Mouse (Mus musculus): ENCODE results near the gene Hmgcs2. TPM values are rescaled to one million over a fixed set of nuclear protein-coding genes. Genes with fewer than 3 reads are reported as not detected.

Gene Hmgcs2
- total and polyA plus RNA-seq, 3 experiments = 8.1 to 12.9 (median 9.4) TPM

- H3K4me1 ChIP-seq (ENCODE audit: control insufficient read depth, insufficient read depth, low read length) = peaks cover 3% of the 10 kb centered on the region
- H3K79me2 ChIP-seq (replicated peaks; ENCODE audit: control insufficient read depth, insufficient read depth, low read length) = no peaks in the 10 kb centered on the region
- intact Hi-C loops (cut with DNase I) = no loop called here
- no peak for DNase-seq
- H3K36me3 ChIP-seq (ENCODE audit: control insufficient read depth, insufficient read depth, low read length) = no peaks in the 10 kb centered on the region
- no peak for TF ChIP-seq POLR2A (IDR thresholded peaks at IDR 0.05; ENCODE audit: insufficient read depth, low read depth, low read length)
- TF ChIP-seq EP300 (IDR thresholded peaks at IDR 0.05; ENCODE audit: insufficient read depth, low read depth, low read length) = no peak
- no peak for TF ChIP-seq CTCF (IDR thresholded peaks at IDR 0.05)
- no peak overlapping the region for H3K27ac ChIP-seq
- no peak overlapping the region for H3K9ac ChIP-seq (ENCODE audit: low read depth, low read length)
- H3K27me3 ChIP-seq (ENCODE audit: control insufficient read depth, insufficient read depth, low read length) = no peaks in the 10 kb centered on the region
- WGBS = 93% methylated on average over 5 of the region's 5 CpGs
- no peak overlapping the region for H3K4me3 ChIP-seq
Observed at GRCm38 (mm10) chr3:98283205-98283604, 3.0 kb downstream of the Hmgcs2 start.

- Histone ChIP-seq H3K4me1 (ENCODE audit: control insufficient read depth, insufficient read depth, low read length) (no peaks in the 10 kb centered on the region), H3K4me3 (no peak overlapping the region), H3K36me3 (ENCODE audit: control insufficient read depth, insufficient read depth, low read length) (no peaks in the 10 kb centered on the region), H3K79me2 (replicated peaks; ENCODE audit: control insufficient read depth, insufficient read depth, low read length) (no peaks in the 10 kb centered on the region), H3K27ac (no peak overlapping the region), H3K27me3 (ENCODE audit: control insufficient read depth, insufficient read depth, low read length) (no peaks in the 10 kb centered on the region), H3K9ac (ENCODE audit: low read depth, low read length) (no peak overlapping the region)
- 78% methylated on average over 9 of the region's 9 CpGs for WGBS
- intact Hi-C loops (cut with DNase I) = no loop called here
- no peak for TF ChIP-seq POLR2A (IDR thresholded peaks at IDR 0.05; ENCODE audit: insufficient read depth, low read depth, low read length)
- TF ChIP-seq CTCF (IDR thresholded peaks at IDR 0.05) = no peak
- TF ChIP-seq EP300 (IDR thresholded peaks at IDR 0.05; ENCODE audit: insufficient read depth, low read depth, low read length) = no peak
- DNase-seq = no peak
Observed at GRCm38 (mm10) chr3:98291044-98291443, 10.8 kb downstream of the Hmgcs2 start.

- WGBS = 75% methylated on average over 10 of the region's 10 CpGs
- H3K4me3 ChIP-seq = no peak overlapping the region
- H3K79me2 ChIP-seq (replicated peaks; ENCODE audit: control insufficient read depth, insufficient read depth, low read length) = no peaks in the 10 kb centered on the region
- no peak for TF ChIP-seq POLR2A (IDR thresholded peaks at IDR 0.05; ENCODE audit: insufficient read depth, low read depth, low read length)
- 0 out of 2 replicates have a peak, but pooled peaks have one; percentile 13 for TF ChIP-seq CTCF (IDR thresholded peaks at IDR 0.05)
- intact Hi-C loops (cut with DNase I) = no loop called here
- no peak overlapping the region for H3K27ac ChIP-seq
- no peak overlapping the region for H3K9ac ChIP-seq (ENCODE audit: low read depth, low read length)
- no peaks in the 10 kb centered on the region for H3K4me1 ChIP-seq (ENCODE audit: control insufficient read depth, insufficient read depth, low read length)
- H3K36me3 ChIP-seq (ENCODE audit: control insufficient read depth, insufficient read depth, low read length) = no peaks in the 10 kb centered on the region
- H3K27me3 ChIP-seq (ENCODE audit: control insufficient read depth, insufficient read depth, low read length) = no peaks in the 10 kb centered on the region
- DNase-seq = no peak
Observed at GRCm38 (mm10) chr3:98295965-98296364, 15.7 kb downstream of the Hmgcs2 start.

- no peaks in the 10 kb centered on the region for H3K36me3 ChIP-seq (ENCODE audit: control insufficient read depth, insufficient read depth, low read length)
- WGBS = 83% methylated on average over 1 of the region's 1 CpGs
- no peak overlapping the region for H3K4me3 ChIP-seq
- intact Hi-C loops (cut with DNase I) = no loop called here
- no peaks in the 10 kb centered on the region for H3K79me2 ChIP-seq (replicated peaks; ENCODE audit: control insufficient read depth, insufficient read depth, low read length)
- no peak overlapping the region for H3K9ac ChIP-seq (ENCODE audit: low read depth, low read length)
- DNase-seq = no peak
- no peak for TF ChIP-seq EP300 (IDR thresholded peaks at IDR 0.05; ENCODE audit: insufficient read depth, low read depth, low read length)
- no peak for TF ChIP-seq CTCF (IDR thresholded peaks at IDR 0.05)
- TF ChIP-seq POLR2A (IDR thresholded peaks at IDR 0.05; ENCODE audit: insufficient read depth, low read depth, low read length) = no peak
- no peaks in the 10 kb centered on the region for H3K27me3 ChIP-seq (ENCODE audit: control insufficient read depth, insufficient read depth, low read length)
- H3K4me1 ChIP-seq (ENCODE audit: control insufficient read depth, insufficient read depth, low read length) = no peaks in the 10 kb centered on the region
- H3K27ac ChIP-seq = no peak overlapping the region
Observed at GRCm38 (mm10) chr3:98299391-98300100, 19.3 kb downstream of the Hmgcs2 start.

- Histone ChIP-seq H3K27ac (no peak overlapping the region), H3K36me3 (ENCODE audit: control insufficient read depth, insufficient read depth, low read length) (no peaks in the 10 kb centered on the region), H3K9ac (ENCODE audit: low read depth, low read length) (no peak overlapping the region), H3K27me3 (ENCODE audit: control insufficient read depth, insufficient read depth, low read length) (no peaks in the 10 kb centered on the region), H3K4me3 (no peak overlapping the region), H3K79me2 (replicated peaks; ENCODE audit: control insufficient read depth, insufficient read depth, low read length) (no peaks in the 10 kb centered on the region), H3K4me1 (ENCODE audit: control insufficient read depth, insufficient read depth, low read length) (no peaks in the 10 kb centered on the region)
- intact Hi-C loops (cut with DNase I) = no loop called here
- TF ChIP-seq CTCF (IDR thresholded peaks at IDR 0.05) (no peak), POLR2A (IDR thresholded peaks at IDR 0.05; ENCODE audit: insufficient read depth, low read depth, low read length) (no peak), EP300 (IDR thresholded peaks at IDR 0.05; ENCODE audit: insufficient read depth, low read depth, low read length) (no peak)
- 92% methylated on average over 4 of the region's 4 CpGs for WGBS
- no peak for DNase-seq
Observed at GRCm38 (mm10) chr3:98300266-98300665, 20.0 kb downstream of the Hmgcs2 start.

GRCm38 (mm10) chr3:98301761-98302160 lies 21.5 kb downstream of the Hmgcs2 start:
- DNase-seq = no peak
- no peak overlapping the region for H3K9ac ChIP-seq (ENCODE audit: low read depth, low read length)
- intact Hi-C loops (cut with DNase I) = no loop called here
- H3K79me2 ChIP-seq (replicated peaks; ENCODE audit: control insufficient read depth, insufficient read depth, low read length) = no peaks in the 10 kb centered on the region
- WGBS = 83% methylated on average over 3 of the region's 3 CpGs
- no peak overlapping the region for H3K4me3 ChIP-seq
- H3K4me1 ChIP-seq (ENCODE audit: control insufficient read depth, insufficient read depth, low read length) = no peaks in the 10 kb centered on the region
- H3K27ac ChIP-seq = no peak overlapping the region
- H3K36me3 ChIP-seq (ENCODE audit: control insufficient read depth, insufficient read depth, low read length) = no peaks in the 10 kb centered on the region
- TF ChIP-seq CTCF (IDR thresholded peaks at IDR 0.05) (no peak), POLR2A (IDR thresholded peaks at IDR 0.05; ENCODE audit: insufficient read depth, low read depth, low read length) (no peak), EP300 (IDR thresholded peaks at IDR 0.05; ENCODE audit: insufficient read depth, low read depth, low read length) (no peak)
- no peaks in the 10 kb centered on the region for H3K27me3 ChIP-seq (ENCODE audit: control insufficient read depth, insufficient read depth, low read length)
